Mouse (Mus musculus): ENCODE results near the gene Kif2a.

The Kif2a gene

DNA sequence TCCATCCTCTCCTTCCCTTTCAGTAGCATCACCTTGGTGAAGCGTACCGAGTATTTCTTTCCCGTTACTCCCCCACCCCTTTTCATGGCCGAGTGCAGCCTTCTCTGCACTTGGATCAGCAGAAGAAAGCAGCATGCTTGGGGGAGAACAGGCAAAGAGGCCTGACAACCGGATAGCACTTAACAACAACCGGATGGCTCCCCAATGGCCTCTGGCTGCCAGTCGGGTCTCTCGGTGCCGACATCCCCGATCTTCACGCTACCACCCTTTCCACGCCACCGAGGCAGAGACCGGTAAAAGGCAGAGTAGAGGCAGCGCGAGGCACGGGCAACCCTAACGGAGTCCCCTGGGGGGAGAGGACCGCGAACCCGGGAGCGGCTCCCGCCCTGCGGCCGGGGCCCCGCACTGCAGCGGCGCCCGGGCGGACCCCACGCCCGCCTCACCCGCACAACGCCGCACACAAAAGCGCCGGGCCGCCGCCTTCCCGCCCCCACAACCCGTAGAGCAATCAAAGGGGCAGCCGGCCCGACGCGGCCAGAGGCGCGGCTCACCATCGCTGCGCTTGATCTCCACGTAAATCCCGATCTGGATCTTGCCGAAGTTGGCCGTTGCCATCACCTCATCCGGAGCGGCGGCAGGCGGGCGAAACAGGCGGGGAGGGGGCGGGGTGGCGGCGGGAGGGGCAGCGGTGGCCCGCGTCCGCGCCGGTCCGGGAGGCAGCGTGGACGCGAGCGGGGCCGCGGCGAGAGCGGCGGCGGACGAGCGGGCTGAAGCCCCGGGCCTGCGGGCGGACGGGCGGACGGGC, at the start of gene Kif2a:
Kif2a (minus strand) TSS at position 666 of the 805 bp plus-strand sequence.
- peak; percentile 76 for DNase-seq

DNA sequence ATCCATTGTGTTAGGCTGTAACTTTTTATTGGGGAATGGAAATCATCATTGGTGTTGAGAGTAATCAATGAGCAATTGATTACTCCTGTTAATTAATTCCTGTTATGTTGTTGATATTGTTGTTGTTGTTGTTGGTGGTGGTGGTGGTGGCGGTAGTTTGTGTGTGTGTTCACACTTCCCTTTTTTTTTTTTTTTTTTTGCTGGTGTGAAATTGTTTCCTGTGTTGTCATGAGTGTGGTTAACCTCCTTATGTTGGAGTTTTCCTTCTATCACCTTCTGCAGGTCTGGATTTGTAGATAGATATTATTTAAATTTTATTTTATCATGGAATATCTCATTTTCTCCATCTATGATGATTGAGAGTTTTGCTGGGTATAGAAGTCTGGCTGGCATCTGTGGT, 47.1 kb upstream of the Kif2a start:
- no peak for DNase-seq

DNA sequence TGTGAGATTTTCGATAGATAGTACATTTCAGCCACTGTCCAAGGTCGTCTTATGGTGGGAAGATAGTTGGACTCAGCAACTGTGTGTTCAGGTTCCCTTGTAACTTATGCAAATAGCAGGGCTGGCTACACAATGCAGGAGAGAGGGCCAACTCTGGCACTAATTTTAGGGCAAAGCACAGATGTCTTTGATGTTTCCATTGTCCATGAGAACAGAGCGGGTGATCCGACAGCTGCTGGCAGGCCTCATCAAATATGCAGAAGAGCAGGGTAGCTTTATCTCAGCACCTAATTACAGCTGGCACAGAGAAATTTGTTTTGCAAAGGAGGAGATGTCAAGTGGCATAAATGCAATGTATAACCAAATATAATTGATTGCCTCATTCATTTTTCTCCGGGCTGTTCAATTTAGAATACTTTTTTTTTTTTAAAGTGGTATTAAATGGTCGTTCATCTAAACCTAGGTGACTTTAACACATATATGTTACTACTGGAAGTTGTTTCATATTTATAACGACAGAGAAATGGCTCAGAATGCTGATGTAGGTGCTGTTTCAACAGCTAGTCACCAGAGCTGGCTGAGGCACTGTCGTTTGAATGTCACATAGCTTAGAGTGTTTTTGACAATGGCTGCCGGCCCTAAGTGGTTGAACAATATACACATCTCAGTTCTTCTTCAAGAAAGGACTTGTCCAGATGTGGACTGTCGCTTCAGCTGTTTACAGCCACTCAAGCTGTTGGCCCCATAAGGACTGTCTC, 43.4 kb upstream of the Kif2a start:
- DNase-seq: no peak

DNA sequence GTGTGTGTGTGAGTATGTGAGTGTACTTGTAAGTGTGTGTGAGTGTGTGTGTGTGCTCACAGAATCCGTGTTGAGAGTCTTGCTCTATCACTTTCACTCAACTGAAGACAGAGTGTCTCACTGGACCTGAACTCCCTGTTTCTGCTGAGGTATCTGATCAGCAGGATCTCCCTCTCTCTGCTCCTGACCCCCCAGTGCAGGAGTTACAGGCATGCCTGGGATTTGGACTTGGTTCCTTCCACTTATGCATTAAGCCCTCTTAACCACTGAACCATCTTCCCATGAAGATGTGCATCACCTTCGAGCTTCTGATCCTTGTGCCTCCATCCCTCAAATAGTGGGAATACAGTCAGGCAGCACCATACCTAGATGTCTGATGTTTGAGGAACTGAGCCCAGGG, 42.3 kb upstream of the Kif2a start:
- no peak for DNase-seq

DNA sequence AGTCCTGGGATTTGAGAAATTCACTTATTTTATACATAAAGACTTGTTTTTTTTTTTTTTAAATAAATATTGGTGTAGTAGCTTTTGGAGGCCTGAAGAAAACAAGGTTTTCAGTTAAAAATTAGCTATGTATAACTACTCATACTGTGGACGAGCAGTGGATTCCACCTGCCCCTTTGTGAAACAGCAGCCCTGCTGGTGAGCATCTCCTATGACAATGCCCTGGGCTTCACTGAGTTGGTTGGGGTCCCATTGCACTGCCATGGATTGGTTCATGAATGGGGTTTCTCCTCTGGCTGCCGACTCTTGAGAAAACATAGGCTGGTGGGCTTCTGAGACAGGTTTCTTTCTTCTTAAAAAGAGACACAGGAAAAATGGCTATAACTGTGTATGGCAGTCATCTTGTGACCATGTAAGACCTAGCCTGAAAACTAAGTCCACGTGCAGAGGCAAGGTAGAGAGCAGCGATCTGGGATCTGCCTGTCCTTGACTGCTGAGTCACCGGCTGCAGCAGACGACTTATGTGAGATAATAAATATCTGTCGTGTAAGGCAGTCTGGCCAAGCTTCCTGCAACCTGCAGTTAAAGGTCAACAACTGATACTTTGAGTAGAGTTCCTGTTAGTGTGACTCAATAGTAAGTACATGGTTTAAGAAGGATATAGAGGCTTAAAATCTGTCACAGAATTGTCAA, 41.3 kb upstream of the Kif2a start:
- DNase-seq: no peak

DNA sequence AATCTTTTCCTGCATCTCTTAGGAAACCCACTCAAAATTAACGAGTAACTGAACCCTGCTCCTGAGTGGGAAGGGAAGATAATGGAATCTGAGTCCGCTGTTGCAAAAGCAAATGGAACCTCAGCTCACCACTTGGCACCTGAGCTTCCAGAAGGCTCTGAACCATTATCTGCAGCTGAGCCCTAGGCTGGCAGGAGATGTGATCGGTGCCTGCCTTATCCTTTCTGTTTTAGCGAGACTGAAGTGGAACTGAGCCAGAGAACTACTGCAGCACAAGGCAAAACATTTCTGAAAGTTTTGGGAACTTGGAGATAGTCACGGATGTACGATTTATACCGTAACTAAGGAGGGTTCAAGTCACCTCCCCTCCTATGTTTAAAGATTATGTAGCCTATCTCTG, 38.2 kb upstream of the Kif2a start:
- no peak for DNase-seq

DNA sequence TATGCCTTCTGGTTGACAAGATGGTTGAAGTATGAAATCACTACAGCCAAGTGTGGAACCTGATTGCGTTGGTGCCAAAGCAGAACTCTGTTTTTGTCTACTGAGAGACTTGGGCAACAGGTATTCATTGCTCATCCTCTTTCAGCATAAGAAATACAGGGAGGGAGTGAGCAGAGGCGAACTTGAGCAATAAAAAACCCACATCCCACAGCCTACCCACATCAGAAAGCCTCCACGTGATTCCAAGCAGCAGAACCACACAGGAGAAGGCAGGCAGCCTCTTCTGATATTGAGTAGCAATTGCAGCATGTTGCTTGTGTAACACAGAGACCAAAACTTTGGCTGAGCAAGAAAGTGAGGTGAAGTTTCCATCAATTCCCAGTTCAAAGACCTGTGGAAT, 37.5 kb upstream of the Kif2a start:
- no peak for DNase-seq

DNA sequence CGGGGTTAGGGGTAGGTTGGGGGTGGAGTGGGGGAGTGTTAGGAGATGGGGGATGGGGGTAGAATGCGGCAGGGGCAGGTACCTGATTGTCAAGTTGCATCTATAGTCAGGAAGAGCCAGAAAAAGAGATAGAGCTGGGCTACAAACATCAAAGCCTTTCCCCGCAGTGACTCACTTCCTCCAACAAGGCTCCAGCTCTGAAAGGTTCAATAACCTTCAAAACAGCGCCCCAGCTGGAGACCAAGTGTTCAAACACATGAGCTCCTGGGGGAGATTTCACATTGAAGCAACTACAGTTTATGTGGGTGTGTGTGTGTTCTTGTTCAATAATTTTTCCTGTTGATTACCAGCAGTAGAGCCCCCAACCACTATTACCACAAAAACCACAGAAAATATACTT, 34.4 kb upstream of the Kif2a start:
- DNase-seq: no peak

DNA sequence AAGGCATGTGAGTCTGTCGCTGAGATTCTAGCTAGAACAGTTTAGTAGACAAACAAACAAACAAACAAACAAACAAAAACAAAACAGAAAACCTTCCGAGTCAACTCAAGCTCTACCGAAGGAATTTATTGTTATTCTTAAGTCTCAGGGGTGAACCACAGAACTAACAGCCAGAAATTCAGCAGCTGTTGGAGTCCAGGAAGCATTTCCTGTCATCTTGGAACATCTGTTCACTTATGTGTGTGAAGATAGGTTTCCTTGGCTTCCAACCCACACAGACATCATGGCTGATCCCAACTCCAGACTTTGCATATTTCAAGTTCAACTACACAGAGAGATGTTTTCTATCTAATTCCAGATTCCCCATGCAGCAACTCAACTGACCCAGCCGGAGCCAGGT, 32.6 kb upstream of the Kif2a start:
- no peak for DNase-seq

DNA sequence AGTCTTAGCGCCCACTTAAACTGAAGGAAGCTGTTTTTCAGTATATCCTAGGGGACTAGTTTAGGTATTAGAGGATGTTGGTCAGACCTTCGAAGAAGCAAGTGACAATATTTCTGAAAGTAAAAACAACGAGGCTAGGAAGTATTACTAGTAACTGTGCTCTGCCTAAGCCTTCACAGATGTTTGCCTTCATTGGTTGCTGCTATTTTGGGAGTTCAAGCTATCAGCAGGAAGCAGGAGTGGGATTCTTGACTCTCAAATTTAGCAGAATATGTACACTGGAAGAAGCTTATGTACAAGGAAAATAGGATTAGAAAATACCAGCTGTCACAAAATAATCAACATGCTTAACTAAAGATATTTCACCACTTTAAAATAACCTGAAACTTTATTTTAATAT, 29.4 kb upstream of the Kif2a start:
- DNase-seq: no peak

DNA sequence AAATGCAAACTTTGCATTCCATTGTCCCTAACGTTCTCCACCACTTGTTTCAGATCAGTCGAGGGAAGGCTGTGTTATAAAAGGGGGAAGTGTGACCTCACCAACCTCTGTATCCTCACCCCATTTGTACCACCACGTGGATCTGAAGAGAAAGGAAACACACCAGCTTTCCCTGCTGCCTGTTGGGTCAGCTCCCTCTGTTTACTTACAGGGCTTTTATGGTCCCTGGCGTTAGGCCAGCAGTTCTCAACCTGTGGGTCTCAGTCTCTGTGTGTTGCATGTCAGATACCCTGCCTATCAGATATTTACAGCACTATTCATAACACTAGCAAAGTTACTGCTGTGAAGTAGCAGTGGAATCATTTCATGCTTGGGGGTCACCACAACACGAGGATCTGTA, 22.3 kb upstream of the Kif2a start:
- no peak for DNase-seq

DNA sequence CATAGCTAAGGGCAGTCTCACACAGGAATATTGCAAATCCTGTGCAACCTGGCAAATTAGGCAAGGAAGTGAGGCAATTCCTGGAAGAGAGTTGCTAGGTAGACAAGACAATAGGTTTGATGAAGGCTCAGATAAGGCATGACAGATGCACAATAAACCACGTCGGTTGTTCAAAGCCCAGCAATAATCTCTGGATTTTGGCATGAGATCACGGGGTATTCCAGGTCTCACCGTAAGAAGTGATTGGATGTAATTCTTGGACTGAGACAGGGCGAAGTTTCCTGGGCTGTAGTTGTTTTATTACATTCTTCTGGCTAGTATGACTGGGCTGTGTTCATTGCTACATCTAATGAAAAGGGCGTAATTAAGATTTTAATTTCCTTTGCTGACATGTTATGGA, 20.6 kb upstream of the Kif2a start:
- no peak for DNase-seq

DNA sequence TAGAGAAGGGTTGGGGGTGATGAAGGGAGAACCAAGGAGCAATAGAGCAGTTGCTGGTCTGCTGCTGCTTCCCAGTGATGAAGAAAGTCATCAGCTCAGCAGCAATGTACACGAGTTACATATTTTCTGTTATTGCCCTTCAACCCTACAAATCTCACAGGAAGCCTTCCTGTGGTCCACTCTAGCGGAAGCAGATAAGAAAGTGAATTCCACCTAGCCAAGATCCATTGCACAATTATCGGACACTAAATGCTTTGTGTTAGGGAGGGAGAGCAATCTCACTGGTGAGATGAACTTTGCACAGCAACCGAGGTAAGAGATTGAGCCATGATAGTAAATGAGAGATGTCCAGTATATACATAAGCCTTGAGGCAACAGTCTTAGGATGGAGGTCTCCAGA, 17.6 kb upstream of the Kif2a start:
- DNase-seq: no peak

DNA sequence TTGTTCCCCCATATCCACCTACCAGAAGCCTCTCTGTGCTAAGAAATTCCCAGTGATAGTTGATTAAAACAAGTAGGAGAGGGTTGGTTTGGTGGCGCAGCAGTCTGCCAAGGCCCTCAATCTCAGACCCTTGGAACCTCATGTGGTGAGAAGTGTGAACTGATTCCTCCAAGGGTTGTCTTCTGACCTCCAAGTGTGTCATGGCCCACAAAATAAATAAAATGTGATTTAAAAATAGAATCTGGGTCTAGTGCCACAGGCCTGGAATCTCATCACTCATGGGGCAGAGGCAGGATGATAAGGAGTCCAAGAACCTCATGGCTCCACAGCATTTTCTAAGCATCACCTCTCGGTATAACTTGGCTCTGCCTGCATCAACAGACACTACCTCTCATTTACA, 16.4 kb upstream of the Kif2a start:
- DNase-seq: no peak

DNA sequence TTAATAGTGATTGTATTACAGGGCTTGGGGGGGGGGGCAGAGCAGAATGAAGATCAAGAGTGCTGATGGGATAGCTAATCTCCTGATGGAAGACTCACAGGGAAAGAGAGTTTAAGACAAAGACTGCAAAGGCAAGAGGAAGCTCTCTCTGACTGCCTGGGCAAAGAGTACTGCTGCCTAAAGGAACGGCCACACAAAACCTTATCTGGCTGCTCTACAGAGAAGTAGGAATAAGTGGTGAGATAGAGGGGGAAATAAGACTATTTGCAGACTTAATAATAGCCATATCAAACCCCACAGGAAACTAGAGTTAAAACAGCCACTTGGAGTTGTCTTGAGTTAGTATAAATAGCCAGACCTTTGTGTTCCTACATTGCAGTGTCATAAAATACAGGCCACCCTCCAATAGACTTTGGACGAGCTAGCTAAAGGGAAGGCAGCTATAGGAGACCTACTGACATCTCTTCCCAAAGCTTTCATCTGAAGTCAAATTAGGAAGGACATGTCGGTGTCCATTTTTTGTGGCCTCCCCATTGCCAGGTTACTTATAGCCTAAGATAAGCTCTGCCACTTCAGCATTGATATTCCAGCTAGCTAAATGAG, 13.7 kb upstream of the Kif2a start:
- no peak for DNase-seq

DNA sequence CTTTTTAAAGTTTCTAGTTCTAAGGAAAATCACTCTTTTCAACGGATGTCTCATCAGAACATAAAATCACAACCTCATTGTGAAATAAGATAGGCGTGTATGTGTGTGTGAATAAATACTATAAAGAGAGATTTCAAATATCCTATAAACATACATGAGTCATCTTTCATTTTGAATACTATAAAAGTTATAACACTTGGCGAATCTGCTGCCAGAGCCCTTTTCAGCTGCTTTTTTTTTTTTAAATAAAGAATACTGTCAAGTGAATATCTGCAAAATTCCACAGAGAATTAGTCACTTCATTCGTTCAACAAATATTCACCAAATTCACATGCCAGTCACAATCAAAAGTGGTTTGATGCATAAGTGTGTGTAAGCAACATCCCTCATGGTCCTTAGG, 13.2 kb upstream of the Kif2a start:
- DNase-seq: no peak

DNA sequence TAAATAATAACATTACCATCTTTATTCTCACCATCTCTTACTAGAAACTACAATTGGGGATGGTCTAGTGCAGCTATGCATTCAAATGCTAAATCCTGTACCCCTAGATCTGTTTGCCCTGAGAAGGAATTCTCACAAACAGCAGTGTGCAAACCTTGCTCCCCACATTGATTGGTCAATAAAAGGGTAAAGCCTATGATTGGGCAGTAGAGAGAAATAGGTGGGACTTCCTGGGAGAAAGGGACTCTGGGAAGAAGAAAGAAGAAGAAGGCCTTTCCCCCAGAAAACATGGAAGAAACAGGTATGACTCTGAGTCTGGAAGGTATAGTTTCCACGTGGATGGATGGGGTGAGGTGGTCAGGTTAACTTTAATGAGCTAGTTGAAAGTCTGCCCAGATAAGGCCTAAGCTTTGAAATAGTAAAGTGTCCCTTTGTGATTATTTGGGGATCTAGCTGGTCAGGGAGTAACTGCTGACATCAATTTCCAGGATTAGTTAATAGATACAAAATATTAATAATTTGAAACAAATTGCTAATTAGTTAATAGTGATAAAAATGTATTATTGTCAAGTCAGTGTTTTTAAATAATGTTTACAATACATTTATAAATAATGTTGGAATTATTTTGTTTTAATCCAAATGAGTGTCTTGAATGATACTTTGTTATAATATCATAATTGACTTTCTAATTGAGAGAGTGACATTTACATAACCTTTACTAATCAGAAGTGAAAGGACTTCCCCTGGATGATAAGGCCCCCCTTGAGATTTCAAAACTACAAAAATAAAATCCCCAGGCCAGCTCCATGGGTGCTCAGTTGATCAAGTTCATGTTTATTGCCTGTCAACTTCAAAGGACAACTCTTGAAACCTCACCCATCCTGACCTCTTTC, 12.3 kb upstream of the Kif2a start:
- DNase-seq: no peak

DNA sequence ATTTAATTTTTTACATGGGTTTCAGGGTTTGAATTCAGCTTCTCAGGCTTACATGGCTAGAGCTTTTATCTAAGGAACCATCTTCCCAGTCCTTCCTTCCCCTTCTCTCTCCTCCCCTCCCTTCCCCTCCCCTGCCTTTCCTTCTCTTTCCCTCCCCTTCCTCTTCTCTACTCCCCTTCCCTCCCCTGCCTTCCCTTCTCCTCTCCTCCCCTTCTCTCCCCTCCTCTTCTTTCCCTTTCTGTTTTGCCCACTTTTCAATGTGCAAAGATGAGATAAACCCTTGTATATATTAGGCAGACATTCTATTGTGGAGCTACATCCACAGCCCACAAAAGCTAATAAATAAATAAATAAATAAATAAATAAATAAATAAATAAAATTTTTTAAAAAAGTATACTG, 9.3 kb upstream of the Kif2a start:
- no peak for DNase-seq

DNA sequence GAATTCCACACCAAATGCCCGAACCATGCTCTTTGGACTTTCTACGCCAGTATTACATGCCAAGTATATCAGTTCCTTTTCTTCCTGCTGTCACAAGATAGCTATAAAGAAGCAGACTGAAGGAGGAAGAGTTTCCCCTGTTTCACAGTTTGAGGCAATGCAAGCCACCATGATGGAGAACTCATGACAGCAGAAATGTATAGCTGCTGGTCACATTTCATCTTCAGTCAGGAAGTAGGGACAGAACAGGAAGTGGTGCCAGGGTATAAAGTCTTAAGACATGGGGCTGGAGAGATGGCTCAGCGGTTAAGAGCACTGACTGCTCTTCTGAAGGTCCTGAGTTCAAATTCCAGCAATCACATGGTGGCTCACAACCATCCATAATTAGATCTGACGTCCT, 5.3 kb upstream of the Kif2a start:
- DNase-seq: no peak

DNA sequence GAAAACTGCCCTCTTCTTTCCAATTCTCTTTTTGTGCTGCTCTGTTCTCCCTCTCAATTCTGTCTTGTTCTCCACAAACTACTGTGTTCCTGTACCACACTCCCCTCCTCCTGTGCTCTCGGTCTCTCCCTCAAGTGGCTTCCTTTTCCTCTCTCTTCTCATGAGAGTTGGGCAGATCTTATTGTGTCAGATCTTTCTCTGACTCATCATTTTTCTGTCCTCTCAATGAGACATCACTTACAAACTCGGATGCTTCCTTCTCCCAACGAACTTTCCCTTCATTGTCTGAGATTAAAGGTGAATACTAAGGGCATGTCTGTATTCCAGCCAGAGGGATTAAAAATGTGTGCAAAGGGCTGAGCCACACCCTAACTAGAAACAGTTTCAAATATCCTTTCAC, 3.7 kb upstream of the Kif2a start:
- DNase-seq: no peak

DNA sequence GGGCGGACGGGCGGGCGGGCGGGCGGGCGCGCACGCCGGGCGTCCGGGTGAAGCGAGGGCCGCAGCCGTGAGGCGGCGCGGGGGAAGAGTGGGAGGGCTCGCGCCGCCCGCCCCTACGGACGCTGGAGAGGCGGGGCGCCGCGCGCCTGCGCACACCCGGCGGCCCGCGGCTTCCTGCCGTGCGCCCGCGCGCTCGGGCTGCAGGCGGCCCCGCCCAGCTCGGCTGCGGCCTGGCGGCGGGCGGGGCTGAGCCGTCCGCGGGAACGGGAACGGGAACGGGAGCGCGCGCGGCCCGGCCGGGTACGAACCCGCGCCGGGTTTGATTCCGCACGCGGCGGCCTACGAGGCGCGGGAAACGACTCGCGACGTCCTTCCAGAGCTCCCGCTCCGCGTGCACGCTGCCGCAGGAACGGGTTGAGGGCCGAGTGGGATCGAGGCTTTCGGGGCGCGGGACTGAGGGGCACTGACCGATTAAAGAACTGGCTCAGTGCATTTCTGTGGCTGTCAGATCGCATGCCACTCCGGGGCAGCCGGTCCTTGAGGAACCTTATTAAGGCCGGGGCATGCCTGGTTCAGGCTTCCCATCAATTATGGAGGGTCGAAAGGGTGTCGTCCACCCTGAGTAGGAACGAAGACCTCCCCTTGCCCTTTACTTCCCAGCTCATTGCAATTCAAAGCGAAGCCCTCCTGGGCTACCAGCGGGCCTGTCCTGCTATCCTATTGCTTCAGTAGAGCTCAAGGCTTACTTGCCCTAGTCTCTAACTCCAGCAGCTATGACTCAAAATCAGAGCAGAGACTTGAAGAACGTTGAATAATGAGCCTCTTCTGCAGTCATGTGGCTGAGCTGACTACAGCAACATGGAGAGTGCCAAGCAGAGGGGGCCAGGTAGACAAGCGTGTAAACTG, 593 bp upstream of the Kif2a start:
- peak; percentile 86 for DNase-seq

Measured in cerebellum, adult 9-11 months (tissue).